Mouse (Mus musculus) Patski (cell line): ENCODE results near the gene Olfr1392. TPM values are rescaled to one million over a fixed set of nuclear protein-coding genes. Genes with fewer than 3 reads are reported as not detected.

Source experiments
- ATAC-seq: fragments of 100-300 bp; one replicate; pipeline ENCODE4 v1.8.0; 2021
- CTCF ChIA-PET: fragments of 350-600 bp; sonication (Branson Sonifier 250); formaldehyde crosslinking; loops from one replicate; lab custom pipeline; 2022; ENCODE audit warnings: inconsistent platforms; lab: Charles Lee
- POLR2A ChIA-PET: fragments of 350-600 bp; sonication (Branson Sonifier 250); formaldehyde crosslinking; loops from one replicate; lab custom pipeline; 2022; ENCODE audit warnings: antibody characterized with exemption, inconsistent platforms; lab: Charles Lee
- DNase-seq: peaks from one replicate; pipeline ENCODE4 v3.0.0-alpha.2; 2011; ENCODE audit warnings: low read depth, low spot score
- H3K27me3 ChIP-seq: fragments of 371-371 bp; one replicate; pipeline ENCODE4 v1.5.1; 2021
- CTCF ChIP-seq: fragments of 100-300 bp; IDR thresholded peaks from one replicate; pipeline ENCODE4 v1.5.1; 2021
- in situ Hi-C: fragments of 300-500 bp; cut with MboI; formaldehyde crosslinking; loops from 3 replicates; pipeline ENCODE4 v1.11.1; 2018; ENCODE audit warnings: low pct_unique_long_range_greater_than_20kb, mixed read lengths
- polyA plus RNA-seq: library from polyadenylated mRNA; unstranded; gene quantifications from one replicate; pipeline ENCODE4 v1.2.3, GENCODE M21; 2021

Gene Olfr1392
- polyA plus RNA-seq, 1 experiment from 2014 or later = 0.14 TPM

DNA sequence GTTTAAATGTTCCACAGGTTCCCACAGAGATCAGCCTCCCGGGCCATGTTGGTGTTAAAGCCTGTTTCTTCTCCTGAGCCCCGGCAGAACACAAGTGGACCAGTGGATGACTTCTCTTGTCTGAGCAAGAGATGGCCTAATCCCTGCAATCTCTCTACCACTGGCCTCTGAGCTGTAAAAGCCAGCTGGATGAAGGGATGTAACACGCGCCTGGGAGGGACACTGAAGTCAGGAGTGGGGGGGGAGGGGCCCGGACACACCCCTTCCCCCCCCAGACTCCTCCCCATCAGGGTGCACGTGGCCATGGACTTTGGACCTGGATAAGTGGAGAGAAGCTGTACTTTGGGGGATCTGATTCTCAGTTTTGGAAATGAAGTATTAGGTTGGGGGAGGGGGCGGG, 39.9 kb upstream of the Olfr1392 start:
- CTCF ChIA-PET = interaction anchor here (1.1 to 1.7 kb wide), 3 partner anchors 34 to 42 kb away, joined by 3 to 7 read pairs (median 4); partner anchors contain the start of gene Zfp62
- H3K27me3 ChIP-seq = no peaks in the 10 kb centered on the region
- DNase-seq (no peak), ATAC-seq (peak; percentile 10)
- POLR2A ChIA-PET = interaction anchor here (0.7 to 1.0 kb wide), 2 partner anchors 32 to 42 kb away, joined by 4 read pairs; partner anchors contain the start of gene Zfp62
- in situ Hi-C loops = loop anchor here (5.0 kb wide), 2 partner anchors 373 to 443 kb away; partner anchors contain the start of genes Irgm1 and Rack1
- TF ChIP-seq CTCF = no peak

DNA sequence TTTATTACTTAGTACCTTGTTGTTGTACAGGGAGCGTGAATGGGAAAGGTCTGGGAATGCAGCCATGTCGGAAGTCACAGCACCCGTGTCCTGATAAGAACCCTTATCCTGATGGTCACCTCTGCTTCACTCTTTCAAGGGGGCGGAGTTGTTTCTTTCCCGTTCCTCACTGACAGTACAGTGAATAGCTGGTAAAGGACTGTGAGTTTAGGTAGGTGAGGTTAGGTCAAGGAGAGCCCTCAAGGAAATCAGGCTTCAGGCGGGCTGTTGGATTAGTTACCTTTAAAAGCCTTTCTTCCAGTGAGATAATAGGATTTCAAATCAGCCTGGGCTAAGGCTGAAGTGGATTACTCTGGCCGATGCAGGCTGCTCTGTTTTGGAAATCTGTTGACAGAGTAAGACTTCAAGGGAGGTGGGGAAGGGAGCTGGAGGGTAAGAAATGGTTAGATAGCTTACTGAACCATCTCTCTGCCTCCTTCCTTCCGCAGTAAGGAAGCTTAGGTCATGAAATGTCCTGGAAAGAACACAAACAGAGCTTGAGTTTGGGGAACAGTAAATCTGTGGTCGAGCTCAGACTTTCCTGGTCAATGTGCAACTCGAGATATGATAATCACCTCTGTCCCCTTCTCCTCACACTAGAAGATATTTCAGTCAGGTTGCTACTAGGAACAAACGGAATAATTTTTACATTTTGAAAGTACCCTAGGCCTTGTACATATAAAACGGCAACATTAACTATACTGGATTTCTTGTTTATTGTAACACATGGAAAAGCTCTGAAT, 39.3 kb upstream of the Olfr1392 start:
- in situ Hi-C loops = loop anchor here (5.0 kb wide), 2 partner anchors 374 to 444 kb away; partner anchors contain the start of genes Irgm1 and Rack1
- no peaks in the 10 kb centered on the region for H3K27me3 ChIP-seq
- DNase-seq = no peak
- TF ChIP-seq CTCF = no peak
- ATAC-seq = no peak
- CTCF ChIA-PET = interaction anchor here (0.7 to 1.7 kb wide), 5 partner anchors 9 to 43 kb away, joined by 3 to 7 read pairs (median 4); partner anchors contain the start of gene Zfp62
- POLR2A ChIA-PET = interaction anchor here (0.6 to 2.5 kb wide), 5 partner anchors 22 to 415 kb away, joined by 3 to 15 read pairs (median 4); partner anchors contain the start of gene Zfp62

DNA sequence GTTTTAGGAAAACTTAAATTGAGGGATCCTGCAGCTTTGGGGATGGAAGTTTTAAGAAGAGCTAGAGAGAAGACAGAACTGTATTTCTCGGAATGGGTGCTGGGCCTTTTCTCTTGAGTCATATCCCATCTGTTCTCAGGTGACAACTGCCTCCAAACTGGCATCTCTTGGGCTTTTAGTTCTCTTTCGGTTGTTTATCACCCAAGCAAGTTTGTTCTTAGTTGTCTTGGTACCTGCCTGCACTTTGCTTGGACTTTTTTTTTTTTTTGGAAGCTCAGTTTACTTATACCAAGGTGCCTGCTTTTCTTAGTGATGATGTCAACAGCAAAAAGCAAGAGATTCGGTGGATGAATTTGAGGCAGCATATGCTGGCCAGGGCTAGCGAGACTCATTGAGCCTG, 38.6 kb upstream of the Olfr1392 start:
- no peaks in the 10 kb centered on the region for H3K27me3 ChIP-seq
- ChIA-PET POLR2A (interaction anchor here (0.6 to 2.5 kb wide), 4 partner anchors 12 to 414 kb away, joined by 3 to 15 read pairs (median 5); partner anchors contain the start of gene Zfp62), CTCF (interaction anchor here (0.8 to 1.9 kb wide), 6 partner anchors 8 to 55 kb away, joined by 3 to 7 read pairs (median 4); no protein-coding TSS in a partner anchor)
- DNase-seq (no peak), ATAC-seq (no peak)
- TF ChIP-seq CTCF = no peak
- in situ Hi-C loops = loop anchor here (5.0 kb wide), 2 partner anchors 374 to 444 kb away; partner anchors contain the start of genes Irgm1 and Rack1

- DNase-seq (no peak), ATAC-seq (no peak)
- POLR2A ChIA-PET = interaction anchor here (1.7 to 2.5 kb wide), 2 partner anchors 20 to 44 kb away, joined by 6 to 15 read pairs; partner anchors contain the start of gene Zfp62
- CTCF ChIA-PET = interaction anchor here (0.8 to 1.9 kb wide), 5 partner anchors 19 to 56 kb away, joined by 3 to 7 read pairs (median 3); no protein-coding TSS in a partner anchor
- in situ Hi-C loops = loop anchor here (5.0 kb wide), 2 partner anchors 375 to 445 kb away; partner anchors contain the start of genes Irgm1 and Rack1
- TF ChIP-seq CTCF = no peak
- H3K27me3 ChIP-seq = no peaks in the 10 kb centered on the region
Observed at GRCm38 (mm10) chr11:49247255-49247654, 37.8 kb upstream of the Olfr1392 start.

DNA sequence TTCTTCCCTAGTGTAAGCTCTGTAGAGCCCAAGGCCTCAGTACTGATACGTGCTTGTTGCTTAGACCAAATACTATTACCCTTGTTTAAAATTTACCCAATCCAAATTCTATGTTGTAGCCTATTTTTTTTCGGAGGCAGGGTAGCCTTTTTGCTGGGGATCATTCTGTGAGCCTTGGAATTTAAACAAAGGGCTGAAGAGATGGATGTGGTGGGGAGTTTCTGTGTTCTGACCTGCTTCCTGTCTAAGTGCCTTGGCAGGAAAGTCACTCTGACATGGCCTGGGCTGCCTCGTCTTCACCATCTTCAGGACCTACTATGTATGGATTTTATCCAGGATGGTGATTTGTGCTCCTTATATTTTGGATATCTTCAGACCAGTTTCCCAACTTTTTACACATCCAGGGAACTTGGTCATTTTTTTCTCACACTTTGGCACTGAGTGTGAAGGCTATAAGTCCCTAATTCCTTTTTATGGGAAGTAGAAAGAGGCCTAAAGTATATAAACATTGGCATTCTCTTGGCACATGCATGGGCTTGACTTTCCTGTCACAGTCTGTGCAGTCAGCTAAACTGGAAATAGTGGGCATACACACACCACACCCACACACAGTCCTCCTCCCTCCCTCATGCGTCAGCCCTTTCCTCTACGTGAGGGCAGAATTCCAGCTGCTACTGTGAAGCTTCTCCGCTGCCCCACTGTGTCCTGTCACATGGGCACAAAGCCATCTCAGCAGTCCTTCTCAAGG, 36.7 kb upstream of the Olfr1392 start:
- TF ChIP-seq CTCF = no peak
- DNase-seq = no peak

DNA sequence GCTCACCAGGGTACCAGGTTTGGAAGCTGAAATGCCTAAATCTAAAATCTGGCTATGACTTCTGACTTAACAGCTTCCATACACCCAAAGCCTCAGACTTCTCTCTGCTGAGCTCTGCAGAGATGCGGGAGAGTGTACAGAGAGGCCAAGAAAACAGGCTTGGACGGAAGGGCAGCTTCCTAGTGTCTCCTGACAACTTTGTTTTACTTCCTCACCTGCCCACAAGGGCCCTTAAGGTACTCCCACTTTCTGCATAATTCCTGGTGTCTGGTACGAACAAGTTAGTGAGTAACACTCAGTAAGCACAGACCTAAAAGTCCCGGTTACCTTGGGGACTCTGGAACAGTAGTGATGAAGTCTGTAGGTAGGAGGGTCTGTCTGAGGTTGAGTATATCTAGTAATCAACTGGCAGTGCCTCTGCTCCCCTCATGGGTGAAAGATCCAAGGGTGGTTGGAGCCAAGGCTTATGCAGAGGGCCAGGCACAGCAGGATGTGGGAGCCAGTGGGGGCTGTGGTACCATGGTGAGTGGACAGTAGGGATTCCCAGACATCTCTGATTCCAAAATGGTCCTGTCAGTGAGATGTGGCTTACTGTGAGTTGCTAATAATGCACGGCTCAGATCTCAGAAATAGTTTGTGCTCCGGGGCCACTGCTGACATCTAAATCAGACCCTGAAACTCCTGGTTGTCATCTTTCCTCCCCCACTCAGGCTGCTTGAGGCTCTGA, 35.9 kb upstream of the Olfr1392 start:
- in situ Hi-C loops = loop anchor here (5.0 kb wide), 2 partner anchors 377 to 447 kb away; partner anchors contain the start of genes Irgm1 and Rack1
- H3K27me3 ChIP-seq = no peaks in the 10 kb centered on the region
- TF ChIP-seq CTCF = no peak
- ATAC-seq (no peak), DNase-seq (no peak)
- CTCF ChIA-PET = no interaction called here
- POLR2A ChIA-PET = no interaction called here

More for the DNA sequence above, 36.7 kb upstream of the Olfr1392 start:
- in situ Hi-C loops = loop anchor here (5.0 kb wide), 2 partner anchors 376 to 446 kb away; partner anchors contain the start of genes Irgm1 and Rack1
- CTCF ChIA-PET = interaction anchor here (1.8 to 1.9 kb wide), 2 partner anchors 18 to 23 kb away, joined by 4 to 7 read pairs; no protein-coding TSS in a partner anchor
- POLR2A ChIA-PET = no interaction called here
- H3K27me3 ChIP-seq = no peaks in the 10 kb centered on the region
- ATAC-seq = no peak

DNA sequence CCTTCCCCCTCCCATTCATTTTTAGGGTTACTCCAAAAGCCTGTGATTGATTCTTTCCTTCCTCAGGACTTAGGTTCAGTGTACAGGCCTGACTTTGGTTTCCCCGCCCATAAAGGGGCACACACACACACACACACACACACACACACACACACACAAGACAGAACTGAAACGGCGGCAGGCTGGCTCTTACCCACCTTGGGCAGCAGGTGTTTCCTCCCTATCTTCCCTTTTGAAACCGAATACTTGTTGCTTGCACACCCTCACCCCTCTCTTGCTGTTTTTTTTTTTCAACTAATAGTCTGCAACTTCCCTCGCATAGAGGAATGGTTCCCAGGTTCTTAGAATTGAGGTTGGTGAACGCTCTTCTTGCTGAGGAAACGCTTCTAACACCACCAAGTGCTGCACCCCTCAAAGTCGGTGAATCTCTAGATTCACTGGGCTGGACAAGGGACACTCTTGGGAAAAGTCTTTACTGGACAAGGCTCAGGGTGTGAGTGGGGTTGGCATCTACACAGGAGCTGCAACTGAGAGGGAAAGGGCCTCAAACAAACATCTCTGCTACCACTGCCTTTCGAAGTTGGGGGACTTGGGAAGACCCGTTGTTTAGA, 35.2 kb upstream of the Olfr1392 start:
- ATAC-seq (peak; percentile 12), DNase-seq (no peak)
- no peaks in the 10 kb centered on the region for H3K27me3 ChIP-seq
- in situ Hi-C loops = loop anchor here (5.0 kb wide), 2 partner anchors 378 to 448 kb away; partner anchors contain the start of genes Irgm1 and Rack1
- ChIA-PET POLR2A (no interaction called here), CTCF (no interaction called here)
- no peak for TF ChIP-seq CTCF

DNA sequence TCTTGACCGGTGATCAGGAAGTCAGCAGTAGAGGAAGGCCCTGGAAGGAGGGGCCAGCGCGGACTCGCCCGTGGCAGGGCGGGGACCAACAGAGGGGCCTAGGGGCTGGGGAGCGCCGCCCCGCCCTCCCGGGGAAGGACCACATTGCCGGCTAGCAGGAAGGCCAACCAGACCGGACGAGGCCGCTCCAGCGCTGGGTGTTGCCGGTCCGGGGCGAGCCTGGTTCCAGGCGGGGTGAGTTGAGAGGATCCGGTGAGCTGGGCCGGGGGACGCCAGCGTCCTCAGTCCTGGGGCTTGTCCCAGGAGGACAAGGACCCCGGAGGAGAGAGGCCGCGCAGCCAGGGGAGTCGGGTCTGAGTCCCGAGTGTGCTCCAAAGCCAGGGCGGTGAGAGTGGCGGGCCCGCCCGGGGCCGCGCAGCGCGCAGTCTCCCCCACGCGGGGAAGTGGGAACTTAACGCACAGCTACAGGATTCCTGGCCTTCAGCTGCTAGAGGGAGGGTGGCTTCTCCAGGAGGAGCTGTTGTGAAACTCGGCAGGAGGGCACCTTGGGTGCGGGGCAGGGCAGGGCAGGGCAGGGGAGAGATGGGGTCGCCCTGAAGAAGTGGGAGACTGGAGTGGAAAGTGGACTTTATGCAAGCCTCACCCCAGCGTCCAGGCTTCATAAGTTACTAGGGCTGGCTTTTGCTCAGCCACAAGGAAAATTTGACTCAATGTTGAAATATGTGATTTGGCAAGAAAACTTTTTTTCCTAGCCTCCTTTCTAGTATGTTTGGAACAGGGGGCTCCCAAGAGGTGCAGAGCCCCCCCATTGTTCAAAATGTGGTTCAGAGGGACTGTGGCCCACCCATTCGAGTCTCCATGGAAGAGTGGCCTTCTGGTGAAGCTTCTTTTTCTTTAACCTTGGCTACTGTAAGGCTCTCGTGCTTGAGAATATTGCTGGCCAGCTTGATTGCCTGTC, 34.4 kb upstream of the Olfr1392 start:
- in situ Hi-C loops = no loop called here
- TF ChIP-seq CTCF = peak; percentile 67
- peak; percentile 92 for ATAC-seq
- ChIA-PET POLR2A (interaction anchor here (0.8 kb wide), 1 partner anchor 48 kb away, joined by 3 read pairs; the partner anchor contains the start of gene Zfp62), CTCF (no interaction called here)
- no peaks in the 10 kb centered on the region for H3K27me3 ChIP-seq
- DNase-seq = no peak
